Mouse (Mus musculus): Measurements from ENCODE around the gene Mrpl19.

Gene Mrpl19

DNA sequence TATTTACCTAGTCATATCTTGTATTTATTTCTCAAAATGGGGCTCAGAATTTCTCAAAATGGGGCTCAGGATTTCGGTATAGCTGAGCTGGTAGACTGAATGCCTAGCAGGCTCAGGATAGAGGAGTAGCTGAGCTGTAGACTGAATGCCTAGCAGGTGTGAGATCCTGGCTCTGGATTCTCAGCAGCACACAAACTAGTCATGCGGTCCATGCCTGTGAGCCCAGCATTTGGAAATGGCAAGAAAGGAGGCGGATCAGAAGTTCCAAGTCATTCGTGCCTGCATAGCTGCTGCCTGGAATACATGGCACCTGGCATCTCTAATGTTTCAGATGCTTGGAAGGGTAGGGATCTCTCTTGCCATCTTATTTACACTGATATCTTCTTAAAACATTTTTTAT, 36.4 kb downstream of the Mrpl19 start:
- DNase-seq (ENCODE audit: low spot score): no peak

GRCm38 (mm10) chr6:81924304-81924703, 41.5 kb downstream of the Mrpl19 start:
- no peak for DNase-seq (ENCODE audit: low spot score)

DNA sequence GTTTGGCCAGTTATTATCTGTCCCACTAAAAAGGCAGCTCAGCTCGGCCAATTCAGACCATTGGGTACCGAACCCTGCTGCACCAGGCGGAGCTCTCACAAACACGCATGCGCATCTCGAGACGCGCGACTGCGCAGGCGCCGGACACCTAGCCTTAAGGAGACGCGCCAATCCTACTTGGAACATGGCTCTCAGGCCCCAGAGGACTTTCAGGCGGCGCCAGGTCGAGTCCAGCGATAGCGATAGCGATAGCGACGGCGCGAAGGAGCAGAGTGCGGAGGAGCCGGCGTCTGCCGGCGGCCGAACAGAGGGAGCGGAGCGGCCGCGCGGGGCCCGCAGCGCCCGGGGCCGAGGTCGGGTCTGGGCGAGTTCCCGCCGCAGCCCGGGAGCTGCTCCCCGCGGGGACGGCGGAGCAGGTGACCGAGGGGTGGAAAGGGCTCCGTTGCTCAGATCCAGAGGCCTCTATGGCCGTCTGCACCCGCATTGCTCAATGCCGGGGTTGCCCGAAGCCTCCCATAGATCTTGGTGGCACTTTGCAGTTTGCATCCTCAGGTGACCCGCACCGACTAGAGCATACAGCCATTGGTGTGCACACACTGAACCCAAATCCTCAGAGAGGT, 42.1 kb downstream of the Mrpl19 start, which contains the start of gene Gcfc2:
Gene Gcfc2, plus strand, starts transcription at position 147 of the 620 bp plus-strand sequence.
- peak; percentile 94 for DNase-seq (ENCODE audit: low spot score)

DNA sequence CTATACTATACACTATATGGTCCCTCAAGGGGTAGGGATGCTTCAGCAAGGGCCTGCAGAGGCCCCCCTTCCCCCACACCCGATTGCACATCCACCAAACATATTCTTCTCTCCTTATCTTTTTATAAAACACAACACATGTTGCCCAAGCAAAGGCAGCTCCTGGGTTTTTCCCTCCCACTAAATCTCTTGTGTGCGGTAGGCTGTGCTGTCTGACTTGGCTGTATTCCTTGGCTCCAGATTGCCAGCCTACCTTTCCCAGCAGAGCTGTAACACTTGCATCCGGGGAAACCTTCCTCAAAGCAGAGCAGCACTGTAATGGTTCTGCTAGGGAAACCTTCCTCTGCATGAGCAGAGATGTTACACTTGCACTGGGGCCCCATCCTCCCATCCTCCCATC, 53.6 kb downstream of the Mrpl19 start:
- no peak for DNase-seq (ENCODE audit: low spot score)

GRCm38 (mm10) chr6:81911713-81912112, 54.0 kb downstream of the Mrpl19 start:
- DNase-seq (ENCODE audit: low spot score): no peak

DNA sequence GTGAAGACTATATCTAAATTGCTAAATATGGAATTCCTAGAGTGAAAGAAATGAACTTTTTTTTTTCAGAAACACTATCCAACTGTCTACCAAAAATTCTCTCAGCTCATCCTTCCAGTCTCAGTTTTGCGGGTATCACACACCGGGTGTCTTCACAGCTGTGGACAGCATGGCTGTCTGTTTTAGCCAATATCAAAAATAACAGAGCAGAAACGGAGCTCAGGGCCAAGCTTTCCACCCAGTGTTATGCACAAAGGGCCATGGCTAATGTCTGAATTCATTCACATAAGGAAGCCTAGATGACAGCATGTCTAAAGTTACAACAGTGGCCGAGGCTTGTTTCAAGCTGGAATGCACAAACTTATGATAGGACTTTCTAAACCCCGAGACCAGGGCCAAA, 54.5 kb downstream of the Mrpl19 start:
- DNase-seq (ENCODE audit: low spot score): no peak

GRCm38 (mm10) chr6:81910302-81910855, 55.4 kb downstream of the Mrpl19 start:
- no peak for DNase-seq (ENCODE audit: low spot score)
